Mouse (Mus musculus) hindbrain, embryonic 11.5 days (tissue): ENCODE measurements around the gene Gchfr. TPM values are rescaled to one million over a fixed set of nuclear protein-coding genes. Genes with fewer than 3 reads are reported as not detected.

Source experiments
- ATAC-seq: fragments of 200-750 bp; cut with Nextera tagmentation; 2 replicates; pipeline ENCODE4 v1.8.0; 2017; ENCODE audit warnings: mild to moderate bottlenecking, moderate TSS enrichment, moderate library complexity; ENCODE audit not compliant: low FRiP score
- DNase-seq: peaks from one replicate; pipeline ENCODE4 v3.0.0-alpha.2; 2015; ENCODE audit warnings: low spot score
- H3K27ac ChIP-seq: fragments of 300-500 bp; sonication (generic); 2 replicates; pipeline ENCODE4 v1.5.1; 2014; ENCODE audit warnings: mild to moderate bottlenecking, low read depth, low read length
- H3K27me3 ChIP-seq: fragments of 300-500 bp; sonication (generic); 2 replicates; pipeline ENCODE4 v1.6.1; 2014; ENCODE audit warnings: mild to moderate bottlenecking, low read length, moderate library complexity, mixed read lengths; ENCODE audit not compliant: control insufficient read depth, insufficient read depth
- H3K36me3 ChIP-seq: fragments of 300-500 bp; sonication (generic); 2 replicates; pipeline ENCODE4 v1.6.1; 2014; ENCODE audit warnings: mild to moderate bottlenecking, low read length, moderate library complexity, mixed read lengths; ENCODE audit not compliant: control insufficient read depth, insufficient read depth
- H3K4me1 ChIP-seq: fragments of 300-500 bp; sonication (generic); replicated peaks from 2 replicates; pipeline ENCODE4 v1.6.1; 2014; ENCODE audit warnings: low read length, mixed read lengths; ENCODE audit not compliant: control insufficient read depth, insufficient read depth
- H3K4me2 ChIP-seq: fragments of 300-500 bp; sonication (generic); replicated peaks from 2 replicates; pipeline ENCODE4 v1.6.1; 2014; ENCODE audit warnings: mild to moderate bottlenecking, low read depth, low read length
- H3K4me3 ChIP-seq: fragments of 300-500 bp; sonication (generic); 2 replicates; pipeline ENCODE4 v1.5.1; 2014; ENCODE audit warnings: low read depth, low read length
- H3K9ac ChIP-seq: fragments of 300-500 bp; sonication (generic); 2 replicates; pipeline ENCODE4 v1.6.1; 2014; ENCODE audit warnings: low read depth, low read length
- H3K9me3 ChIP-seq: fragments of 300-500 bp; sonication (generic); 2 replicates; pipeline ENCODE4 v1.6.1; 2016; ENCODE audit warnings: low read length; ENCODE audit not compliant: control insufficient read depth
- WGBS: fragments of 180-500 bp; shearing (Covaris S2); extraction: QIAGEN DNeasy Blood & Tissue Kit; methylation state at CpG from one replicate; pipeline ENCODE4 v1.1.7; 2014; 5-methylcytosine and 5-hydroxymethylcytosine counted together
- polyA plus RNA-seq: library from polyadenylated mRNA; unstranded; fragments of >200 nt; fragmentation: Nextera tagmentation; extraction: Ambion mirVana; gene quantifications from 2 replicates; pipeline ENCODE4 v1.2.1, GENCODE M21; 2014

Gchfr gene
- polyA plus RNA-seq, 1 experiment from 2014 or later, result 4.9 TPM

GRCm38 (mm10) chr2:119167866-119168256 is 288 bp downstream of the Gchfr start:
- 2% methylated on average over 24 of the region's 26 CpGs for WGBS
- Histone ChIP-seq H3K4me2 (peak overlapping the region; percentile 86), H3K9ac (peak overlapping the region; percentile 53; the same call in 1 of the 2 replicates), H3K36me3 (no peaks in the 10 kb centered on the region), H3K9me3 (no peaks in the 10 kb centered on the region), H3K27ac (no peak overlapping the region), H3K4me3 (peak overlapping the region; percentile 46), H3K4me1 (peaks cover 8% of the 10 kb centered on the region), H3K27me3 (peaks cover 19% of the 10 kb centered on the region)
- DNase-seq (no peak), ATAC-seq (peak; percentile 28)

DNA sequence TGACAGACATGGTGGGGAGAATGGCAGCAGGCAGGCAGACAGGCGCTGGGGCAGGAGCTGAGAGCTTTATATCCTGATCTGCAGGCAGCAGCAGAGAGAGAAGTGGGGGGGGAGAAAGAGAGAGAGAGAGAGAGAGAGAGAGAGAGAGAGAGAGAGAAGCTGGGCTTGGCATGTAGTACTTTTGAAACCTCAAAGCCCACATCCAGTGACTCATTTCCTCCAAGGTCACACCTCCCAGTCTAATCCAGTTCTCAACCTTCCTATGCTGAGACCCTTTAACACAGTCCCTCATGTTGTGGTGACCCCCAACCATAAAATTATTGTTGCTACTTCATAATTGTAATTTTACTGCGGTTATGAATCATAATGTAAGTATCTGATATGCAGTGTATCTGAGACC is 2.7 kb downstream of the Gchfr start:
- Histone ChIP-seq H3K27me3 (peaks cover 17% of the 10 kb centered on the region), H3K4me2 (no peak overlapping the region), H3K9ac (no peak overlapping the region), H3K9me3 (no peaks in the 10 kb centered on the region), H3K4me3 (no peak overlapping the region), H3K27ac (no peak overlapping the region), H3K4me1 (peaks cover 13% of the 10 kb centered on the region), H3K36me3 (no peaks in the 10 kb centered on the region)
- WGBS, result 81% methylated on average over 2 of the region's 2 CpGs
- DNase-seq (no peak), ATAC-seq (no peak)

DNA sequence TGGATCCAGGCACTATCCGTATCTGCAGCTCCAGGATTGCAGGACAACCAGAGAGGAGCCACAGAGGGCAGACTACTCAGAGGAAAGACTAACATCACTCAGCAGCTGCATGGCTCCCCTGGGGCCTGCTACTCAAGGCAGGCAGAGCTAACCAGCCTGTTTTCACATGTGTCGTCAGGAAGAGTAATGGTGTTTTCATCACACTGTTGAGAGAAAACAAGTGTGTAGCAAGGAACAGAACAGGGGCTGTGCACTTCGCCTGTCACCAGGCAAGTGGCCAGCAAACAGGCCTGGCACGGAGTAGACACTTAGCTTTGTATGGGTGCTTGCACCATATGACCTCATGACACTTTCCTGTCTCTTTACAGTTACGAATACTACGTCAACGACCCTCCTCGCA is 4.0 kb downstream of the Gchfr start:
- peak; percentile 33 for DNase-seq
- Histone ChIP-seq H3K36me3 (no peaks in the 10 kb centered on the region), H3K4me2 (no peak overlapping the region), H3K27me3 (peaks cover 16% of the 10 kb centered on the region), H3K9me3 (no peaks in the 10 kb centered on the region), H3K4me1 (peaks cover 13% of the 10 kb centered on the region), H3K4me3 (no peak overlapping the region), H3K27ac (no peak overlapping the region), H3K9ac (no peak overlapping the region)
- WGBS, result 64% methylated on average over 8 of the region's 8 CpGs
- no peak for ATAC-seq

DNA sequence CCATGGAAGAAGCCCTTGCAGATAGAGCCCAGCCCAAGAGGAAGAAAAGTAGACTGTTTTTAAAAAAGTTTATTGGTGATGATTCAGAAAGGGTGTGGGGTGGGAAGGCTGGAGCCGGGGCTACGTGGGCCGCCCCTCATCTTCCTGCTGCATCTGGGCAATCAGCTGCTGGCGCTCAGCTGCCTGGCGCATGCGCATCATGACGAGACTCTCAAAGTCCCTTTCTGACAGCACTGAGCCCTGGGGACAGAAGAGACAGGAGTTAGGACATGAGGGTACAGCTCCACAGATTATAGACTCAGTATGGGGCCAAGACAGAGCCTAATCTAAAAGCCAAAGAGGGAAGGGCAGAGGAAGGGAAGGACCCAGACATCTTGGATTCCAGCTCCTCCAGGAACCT is 4.9 kb downstream of the Gchfr start:
- H3K4me1 ChIP-seq, result peaks cover 10% of the 10 kb centered on the region
- no peaks in the 10 kb centered on the region for H3K36me3 ChIP-seq
- peak overlapping the region; percentile 23; the same call in 1 of the 2 replicates for H3K9ac ChIP-seq
- WGBS, result 91% methylated on average over 7 of the region's 7 CpGs
- DNase-seq (no peak), ATAC-seq (no peak)
- H3K4me2 ChIP-seq, result no peak overlapping the region
- no peak overlapping the region for H3K4me3 ChIP-seq
- H3K27me3 ChIP-seq, result peaks cover 8% of the 10 kb centered on the region
- H3K9me3 ChIP-seq, result no peaks in the 10 kb centered on the region
- no peak overlapping the region for H3K27ac ChIP-seq

GRCm38 (mm10) chr2:119172862-119173576 is 5.4 kb downstream of the Gchfr start:
- Histone ChIP-seq H3K4me3 (no peak overlapping the region), H3K36me3 (no peaks in the 10 kb centered on the region), H3K27ac (peak overlapping the region; percentile 39; the same call in 1 of the 2 replicates), H3K4me1 (peaks cover 6% of the 10 kb centered on the region), H3K9ac (peak overlapping the region; percentile 23; the same call in 1 of the 2 replicates), H3K27me3 (peaks cover 3% of the 10 kb centered on the region), H3K4me2 (no peak overlapping the region), H3K9me3 (no peaks in the 10 kb centered on the region)
- DNase-seq (peak; percentile 34), ATAC-seq (0 out of 2 replicates have a peak, but pooled peaks have one; percentile 38)
- WGBS, result 33% methylated on average over 13 of the region's 13 CpGs

GRCm38 (mm10) chr2:119173991-119174651 is 6.5 kb downstream of the Gchfr start, which contains the start of gene Gm14137:
Gm14137 (plus strand) TSS chr2:119174509.
- Histone ChIP-seq H3K9me3 (no peaks in the 10 kb centered on the region), H3K4me2 (no peak within 1 kb of the TSS), H3K36me3 (no peaks in the 10 kb centered on the region), H3K27me3 (no peaks in the 10 kb centered on the region; the same call in 1 of the 2 replicates), H3K4me1 (peaks cover 5% of the 10 kb centered on the region; the same call in 1 of the 2 replicates), H3K4me3 (no peak within 1 kb of the TSS), H3K9ac (peak within 1 kb of the TSS; percentile 11; the same call in 1 of the 2 replicates), H3K27ac (no peak within 1 kb of the TSS; the same call in 1 of the 2 replicates)
- DNase-seq (no peak), ATAC-seq (no peak)
- WGBS, result 44% methylated on average over 8 of the region's 8 CpGs

DNA sequence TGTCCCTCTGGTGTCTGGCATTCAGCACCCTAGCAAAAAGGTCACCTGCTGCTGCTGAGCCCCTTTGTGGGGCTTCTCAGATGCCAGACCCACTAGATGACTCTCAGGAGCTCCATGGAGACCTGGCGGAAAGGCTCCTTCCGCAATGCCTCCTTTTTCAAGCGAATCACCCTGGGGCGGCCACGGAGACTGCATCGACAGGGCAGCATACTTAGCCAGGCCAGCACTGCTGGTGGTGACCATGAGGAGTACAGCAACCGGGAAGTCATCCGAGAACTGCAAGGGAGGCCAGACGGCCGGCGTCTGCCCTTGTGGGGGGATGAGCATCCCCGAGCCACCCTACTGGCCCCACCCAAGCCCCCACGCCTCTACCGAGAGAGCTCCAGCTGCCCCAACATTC is 7.3 kb downstream of the Gchfr start:
- Histone ChIP-seq H3K9me3 (no peaks in the 10 kb centered on the region), H3K4me2 (no peak overlapping the region), H3K9ac (0 out of 2 replicates have a peak overlapping the region, but pooled peaks have one; percentile 11), H3K27me3 (no peaks in the 10 kb centered on the region), H3K36me3 (peaks cover 3% of the 10 kb centered on the region; the same call in 1 of the 2 replicates), H3K4me1 (peaks cover 5% of the 10 kb centered on the region; the same call in 1 of the 2 replicates), H3K27ac (no peak overlapping the region), H3K4me3 (no peak overlapping the region)
- 57% methylated on average over 14 of the region's 14 CpGs for WGBS
- no peak for ATAC-seq
- DNase-seq, result no peak

DNA sequence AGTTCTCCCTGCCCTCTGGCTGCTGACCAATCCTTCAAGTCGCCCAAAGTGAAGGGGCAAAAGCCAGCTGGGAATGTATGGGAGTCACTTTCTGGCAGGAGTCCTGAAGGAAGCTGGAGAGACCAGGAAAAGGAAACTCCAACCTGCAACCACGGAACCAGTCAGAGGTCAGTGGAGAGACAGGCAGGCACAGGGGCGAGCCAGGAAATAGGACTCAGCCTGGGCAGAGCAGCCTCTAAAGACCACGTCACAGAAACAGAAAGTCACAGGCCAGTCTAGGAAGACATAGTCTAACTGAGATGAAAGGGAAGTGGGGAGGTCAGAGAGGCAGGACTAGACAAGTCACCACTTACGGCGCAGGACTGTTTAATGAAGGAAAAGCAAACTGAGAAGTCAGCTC is 8.0 kb downstream of the Gchfr start:
- H3K9me3 ChIP-seq, result no peaks in the 10 kb centered on the region
- peaks cover 3% of the 10 kb centered on the region; the same call in 1 of the 2 replicates for H3K36me3 ChIP-seq
- DNase-seq (no peak), ATAC-seq (no peak)
- peaks cover 5% of the 10 kb centered on the region; the same call in 1 of the 2 replicates for H3K4me1 ChIP-seq
- H3K27ac ChIP-seq, result no peak overlapping the region
- H3K4me2 ChIP-seq, result no peak overlapping the region
- WGBS, result 68% methylated on average over 6 of the region's 6 CpGs
- H3K9ac ChIP-seq, result no peak overlapping the region
- H3K4me3 ChIP-seq, result no peak overlapping the region
- H3K27me3 ChIP-seq, result no peaks in the 10 kb centered on the region
